1 mouse cellular context compared by ENCODE assay signal in genomic region chr4:116483476-116483875, GRCm38 (mm10).
A peak's percentile ranks its signal among the peaks of the same experiment; 100 is the strongest.
TF ChIP-seq lines count a peak whose summit lies in the region.

No protein-coding gene starts in this region.

TF ChIP-seq in MEL, 35 proteins besides CTCF, POLR2A, EP300 and RAD21 (continued from another document):
- TF ChIP-seq NRF1 (IDR thresholded peaks at IDR 0.05; ENCODE audit: insufficient read depth, low read depth, low read length, poor library complexity, severe bottlenecking): no peak
- TF ChIP-seq GATA1 (IDR thresholded peaks at IDR 0.05; ENCODE audit: low read depth, low read length): 0 out of 2 replicates have a peak, but pooled peaks have one; percentile 30
- peak; percentile 64 for TF ChIP-seq SIN3A (IDR thresholded peaks at IDR 0.05; ENCODE audit: low read length)
- TF ChIP-seq TAL1 (IDR thresholded peaks at IDR 0.05; ENCODE audit: low read length): peak; percentile 10; the same call in 1 of the 2 replicates
- TF ChIP-seq CHD2 (IDR thresholded peaks at IDR 0.05; ENCODE audit: low read length): no peak
- no peak for TF ChIP-seq MAFK (IDR thresholded peaks at IDR 0.05; ENCODE audit: borderline replicate concordance, low read depth, low read length)
- peak; percentile 63 for TF ChIP-seq TCF12 (IDR thresholded peaks at IDR 0.05; ENCODE audit: low read depth, low read length)
